Mouse (Mus musculus): ENCODE results near the gene Cd9.

Gene Cd9

DNA sequence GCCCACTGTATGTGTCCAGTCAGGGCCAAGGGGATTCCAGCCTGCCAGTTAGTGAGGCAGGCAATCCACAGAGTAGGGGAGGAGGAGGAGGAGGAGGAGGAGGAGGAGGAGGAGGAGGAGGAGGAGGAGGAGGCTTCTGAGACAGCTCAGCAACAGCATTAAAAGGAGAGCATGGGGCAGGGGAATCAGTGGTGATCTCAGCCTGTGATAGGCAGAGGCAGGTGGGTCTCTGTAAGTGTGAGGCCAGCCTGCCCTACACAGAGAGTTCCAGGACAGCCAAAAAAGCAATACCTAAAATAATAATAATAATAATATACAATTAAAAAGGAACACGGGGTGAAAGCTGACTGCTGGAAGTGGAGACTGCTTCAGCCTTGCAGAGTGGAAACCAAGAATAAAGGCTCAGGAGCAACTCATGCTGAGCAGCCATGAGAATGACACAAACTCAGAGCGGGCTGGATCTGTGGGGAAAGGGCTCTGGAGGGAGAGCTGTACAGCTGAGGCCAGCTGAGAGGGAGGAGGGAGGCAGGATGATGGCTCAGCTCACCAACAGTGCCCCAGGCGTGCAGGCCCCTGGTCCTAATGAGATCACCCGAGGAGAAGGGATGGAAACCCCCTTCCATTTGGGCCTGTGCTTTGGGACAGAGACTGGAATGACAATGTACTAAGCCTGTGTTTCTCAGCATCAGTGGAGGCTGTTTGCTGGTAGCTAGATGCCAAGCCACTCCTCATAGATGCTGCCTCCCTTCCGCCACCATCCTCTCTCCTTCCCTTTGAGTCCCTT lies 59.7 kb downstream of the Cd9 start:
- DNase-seq (ENCODE audit: low spot score in 2 of 2) = no peak

DNA sequence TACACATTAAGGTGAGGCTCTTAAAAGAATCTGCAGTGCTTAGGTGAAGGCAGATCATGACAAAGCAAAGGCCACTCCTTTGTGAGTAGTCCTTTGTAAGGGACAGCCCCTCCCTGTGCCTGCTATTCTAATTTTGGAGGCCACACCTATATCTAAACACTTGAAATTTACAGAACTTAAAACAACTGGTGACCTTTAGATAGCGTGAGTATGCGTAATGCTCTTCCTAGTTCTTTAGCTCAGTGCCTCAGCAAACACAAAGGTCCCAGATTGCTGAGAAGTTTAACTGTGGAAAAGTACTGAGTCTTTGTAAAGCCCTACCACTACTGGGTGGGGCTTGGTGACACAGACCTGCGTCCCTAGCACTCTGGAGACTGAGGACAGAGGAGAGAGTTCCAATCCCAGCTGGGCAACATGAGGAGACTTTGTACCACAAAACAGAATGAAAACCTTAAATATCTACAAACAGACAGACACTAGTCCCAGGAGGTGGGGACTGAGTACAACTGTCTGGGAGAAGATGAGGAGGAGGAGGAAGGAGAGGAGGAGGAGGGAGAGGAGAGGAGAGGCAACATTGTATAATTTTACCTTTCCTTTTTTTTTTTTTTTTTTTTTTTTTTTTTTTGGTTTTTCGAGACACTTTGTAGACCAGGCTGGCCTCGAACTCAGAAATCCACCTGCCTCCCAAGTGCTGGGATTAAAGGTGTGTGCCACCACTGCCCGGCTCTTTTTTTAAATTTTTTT lies 60.7 kb downstream of the Cd9 start:
- no peak for DNase-seq (ENCODE audit: low spot score in 2 of 2)

GRCm38 (mm10) chr6:125433257-125433656 lies 61.3 kb downstream of the Cd9 start:
- no peak for DNase-seq (ENCODE audit: low spot score in 2 of 2)

DNA sequence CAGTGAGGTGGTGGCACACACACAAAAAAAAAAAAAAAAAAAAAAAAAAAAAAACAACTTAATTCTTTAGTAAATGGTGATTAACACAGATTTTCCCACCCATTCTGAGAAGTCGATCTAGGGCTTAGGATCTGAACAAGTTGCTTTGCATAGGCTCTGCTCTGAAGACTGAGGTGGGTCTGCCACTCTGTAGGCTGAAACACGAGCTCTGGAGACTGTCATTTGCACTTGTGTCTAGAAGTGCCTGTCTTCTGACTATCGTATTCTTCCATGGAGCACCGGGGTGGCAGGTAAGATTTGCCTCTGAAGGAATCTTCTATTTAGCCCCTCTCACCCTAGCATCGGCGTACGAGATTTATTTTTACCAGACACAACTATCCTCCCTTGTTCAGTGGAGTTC lies 62.1 kb downstream of the Cd9 start:
- DNase-seq (ENCODE audit: low spot score in 2 of 2) = no peak

DNA sequence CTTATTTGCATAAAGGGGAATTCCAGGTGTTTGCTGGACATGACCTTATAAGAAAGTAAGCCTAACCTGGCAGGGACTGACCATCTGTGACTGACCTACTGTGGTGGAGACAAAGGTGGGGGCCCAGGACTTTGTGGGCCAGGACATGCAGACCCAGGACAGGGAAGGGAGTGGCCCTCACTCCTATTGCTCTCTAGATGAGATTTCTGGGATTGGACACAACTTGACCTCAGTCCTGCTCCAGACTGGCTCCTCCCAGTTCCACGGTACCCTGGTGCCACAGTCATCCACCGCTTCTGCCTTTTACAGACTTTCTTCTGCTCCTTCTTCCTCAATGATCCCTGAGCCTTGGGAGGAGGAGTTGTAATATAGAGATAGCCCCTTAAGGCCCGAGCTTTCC lies 63.6 kb downstream of the Cd9 start:
- no peak for DNase-seq (ENCODE audit: low spot score in 2 of 2)

- no peak for DNase-seq (ENCODE audit: low spot score in 2 of 2)
Measured at GRCm38 (mm10) chr6:125430358-125430958, 64.1 kb downstream of the Cd9 start.

DNA sequence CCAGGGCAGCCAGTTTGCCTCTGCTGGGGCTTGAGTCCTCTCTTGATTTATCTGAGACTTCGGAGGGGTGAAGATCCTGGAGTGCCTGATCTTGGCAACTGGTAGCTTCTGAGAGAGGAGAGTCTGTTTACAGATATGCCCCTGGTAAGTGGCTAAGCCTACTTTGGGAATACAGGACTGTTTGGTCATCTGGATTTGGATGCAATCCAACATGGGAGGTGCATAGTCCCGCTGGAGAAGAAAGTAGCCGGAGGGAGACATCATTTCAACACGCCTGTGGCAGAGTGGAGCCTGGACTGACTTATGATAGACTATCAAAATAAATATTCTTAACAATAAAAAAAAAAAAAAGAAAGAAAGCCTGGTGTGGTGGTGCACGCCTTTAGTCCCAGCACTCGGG lies 64.8 kb downstream of the Cd9 start:
- DNase-seq (ENCODE audit: low spot score in 2 of 2) = no peak

GRCm38 (mm10) chr6:125426383-125427360 lies 67.9 kb downstream of the Cd9 start:
- peak; percentile 59 to 85 for DNase-seq (ENCODE audit: low spot score in 2 of 2)

GRCm38 (mm10) chr6:125425205-125426090 lies 69.1 kb downstream of the Cd9 start:
- DNase-seq (ENCODE audit: low spot score in 2 of 2) = no peak

DNA sequence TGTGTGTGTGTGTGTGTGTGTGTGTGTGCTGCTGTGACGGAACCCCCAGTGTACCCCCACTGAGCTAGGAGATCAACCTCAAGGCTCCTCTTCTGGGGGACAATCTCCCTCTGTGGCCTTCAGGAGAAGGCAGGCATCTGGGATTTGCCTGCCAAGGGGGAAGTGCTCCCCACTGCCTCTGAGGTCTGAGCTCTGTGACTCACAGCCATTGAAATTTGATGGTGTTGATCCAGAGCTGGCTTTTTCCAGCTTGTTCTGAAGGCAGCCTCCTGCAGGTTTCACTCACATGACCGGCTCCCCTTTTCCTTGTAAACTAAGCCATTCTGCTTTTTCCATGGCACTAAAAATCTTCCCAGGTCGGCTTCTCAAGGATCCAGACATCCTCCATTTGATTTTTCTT lies 70.4 kb downstream of the Cd9 start:
- no peak for DNase-seq (ENCODE audit: low spot score in 2 of 2)

DNA sequence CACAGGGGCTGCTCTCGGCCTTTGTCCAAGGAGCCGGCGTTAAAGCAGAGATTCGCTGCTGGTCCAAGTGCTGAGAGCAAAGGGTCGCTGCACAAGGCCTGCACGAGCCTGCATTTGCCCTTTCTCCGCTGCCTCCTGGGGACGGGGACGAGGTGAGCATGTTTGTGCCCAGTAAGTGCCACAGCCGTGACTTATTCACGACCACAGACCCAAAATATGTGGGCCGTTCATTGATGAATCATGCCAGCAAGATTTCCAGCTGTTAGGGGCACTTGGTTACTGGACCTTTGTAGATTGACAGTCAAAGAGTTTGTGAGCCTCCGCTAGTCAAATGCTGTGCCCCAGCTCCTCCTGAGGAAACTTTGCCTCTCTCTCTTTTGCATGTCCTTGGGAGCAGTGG lies 71.1 kb downstream of the Cd9 start:
- DNase-seq (ENCODE audit: low spot score in 2 of 2) = no peak

- DNase-seq (ENCODE audit: low spot score in 2 of 2) = no peak
Measured at GRCm38 (mm10) chr6:125423099-125423498, 71.5 kb downstream of the Cd9 start.

- peak; percentile 85 to 86 for DNase-seq (ENCODE audit: low spot score in 2 of 2)
Measured at GRCm38 (mm10) chr6:125422051-125422822, 72.4 kb downstream of the Cd9 start.

DNA sequence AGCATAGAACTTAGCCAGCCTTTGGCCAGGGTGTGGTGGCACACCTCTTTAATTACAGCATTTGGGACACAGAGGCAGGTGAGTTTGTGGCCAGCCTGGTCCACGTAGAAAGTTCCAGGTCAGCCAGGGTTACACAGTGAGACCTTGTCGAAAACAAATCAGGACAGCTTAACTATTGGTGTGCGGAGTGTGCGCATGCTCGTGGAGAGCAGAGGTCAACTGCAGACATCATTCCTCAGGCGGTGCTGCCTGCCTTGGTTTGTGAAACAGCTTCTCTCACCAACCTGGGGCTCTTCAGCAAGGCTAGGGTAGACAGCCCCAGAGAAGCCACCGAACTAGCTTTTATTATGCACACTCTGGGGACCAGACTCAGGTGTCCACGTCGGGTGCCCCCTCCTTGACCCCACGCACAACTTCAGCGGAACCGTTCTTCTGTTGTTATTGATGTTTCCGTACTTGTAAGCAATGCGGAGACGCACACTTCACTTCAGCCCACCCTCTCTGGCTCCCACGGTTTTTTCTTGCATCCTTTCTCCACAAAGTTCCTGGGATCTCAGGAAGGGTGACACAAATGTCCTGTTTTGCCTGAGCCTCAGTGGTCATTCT lies 74.0 kb downstream of the Cd9 start:
- DNase-seq (ENCODE audit: low spot score in 2 of 2) = no peak

DNA sequence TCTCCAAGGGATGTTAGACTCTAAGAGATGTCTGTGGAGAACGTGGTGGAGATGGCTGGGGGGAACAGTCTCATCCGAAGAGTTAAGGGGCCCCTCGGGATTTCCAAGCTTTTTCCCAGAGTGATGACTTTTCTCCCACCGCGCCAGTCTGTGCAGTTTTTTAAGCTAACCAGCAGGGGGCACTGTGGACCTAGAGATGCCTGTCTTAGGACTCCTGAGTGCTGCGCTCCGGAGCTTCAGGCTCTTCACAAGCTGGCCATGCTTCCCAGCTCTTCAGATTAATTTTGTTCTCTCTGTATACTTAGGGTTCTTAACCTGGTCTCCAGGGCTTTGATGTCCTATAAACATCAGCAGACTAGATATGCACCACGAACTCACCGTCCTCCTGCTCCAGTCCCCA lies 75.8 kb downstream of the Cd9 start:
- peak; percentile 40 to 85 for DNase-seq (ENCODE audit: low spot score in 2 of 2)

- DNase-seq (ENCODE audit: low spot score in 2 of 2) = no peak
Measured at GRCm38 (mm10) chr6:125413326-125413725, 81.3 kb downstream of the Cd9 start.

GRCm38 (mm10) chr6:125411661-125412060 lies 82.9 kb downstream of the Cd9 start:
- DNase-seq (ENCODE audit: low spot score in 2 of 2) = no peak

DNA sequence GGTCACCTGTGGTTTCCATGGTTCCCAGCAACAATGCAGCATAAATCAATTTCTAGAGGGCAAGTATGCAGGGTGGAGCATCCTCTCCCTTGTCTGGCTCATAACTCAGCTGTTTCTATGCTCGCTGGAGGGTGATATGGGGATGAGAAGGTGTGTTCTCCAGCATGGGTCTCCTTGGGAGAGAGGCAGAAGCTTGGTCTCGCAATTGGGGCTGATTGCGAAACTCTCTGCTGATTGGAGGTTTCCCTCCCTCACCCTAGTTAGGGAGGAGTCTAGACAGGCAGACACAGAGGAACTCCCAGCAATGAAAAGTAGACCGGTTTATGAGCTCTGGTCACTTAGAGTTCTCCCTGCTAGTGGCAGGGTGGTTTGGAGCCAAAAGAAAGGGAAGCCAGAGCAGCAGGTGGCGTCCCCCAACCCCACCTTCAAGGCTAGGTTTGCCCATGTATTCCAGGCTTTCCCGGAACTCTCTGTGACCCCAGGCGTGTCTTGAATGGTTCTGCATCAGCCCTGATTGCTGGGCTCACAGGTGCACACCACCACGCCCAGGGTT lies 83.5 kb downstream of the Cd9 start:
- DNase-seq (ENCODE audit: low spot score in 2 of 2) = no peak

GRCm38 (mm10) chr6:125410551-125410950 lies 84.0 kb downstream of the Cd9 start:
- no peak for DNase-seq (ENCODE audit: low spot score in 2 of 2)
